Mouse (Mus musculus) spleen, adult 2 months (tissue): Measurements from ENCODE around the gene Mtmr12. TPM values are rescaled to one million over a fixed set of nuclear protein-coding genes. Genes with fewer than 3 reads are reported as not detected.

Experiments
- DNase-seq, 2 experiments: peaks; one replicate each; pipeline versions ENCODE4 v3.0.0 to v3.0.0-alpha.2; 2012 to 2021; ENCODE audit warnings: low spot score in 2 of 2, low read depth in 1 of 2
- H3K27ac ChIP-seq: fragments of 200-500 bp; 2 replicates; pipeline ENCODE4 v1.5.1; 2012; ENCODE audit warnings: low read length, inconsistent platforms; ENCODE audit not compliant: insufficient read depth
- H3K27me3 ChIP-seq: fragments of 200-500 bp; 2 replicates; pipeline ENCODE4 v1.6.1; 2012; ENCODE audit warnings: mild to moderate bottlenecking, moderate library complexity, low read length, inconsistent platforms; ENCODE audit not compliant: control insufficient read depth, insufficient read depth
- H3K36me3 ChIP-seq: fragments of 200-500 bp; 2 replicates; pipeline ENCODE4 v1.6.1; 2012; ENCODE audit warnings: mild to moderate bottlenecking, low read length, inconsistent platforms; ENCODE audit not compliant: control insufficient read depth, insufficient read depth
- H3K4me1 ChIP-seq: fragments of 200-500 bp; 2 replicates; pipeline ENCODE4 v1.6.1; 2011; ENCODE audit warnings: inconsistent platforms; ENCODE audit not compliant: control insufficient read depth, insufficient read depth, insufficient read length
- H3K4me3 ChIP-seq: fragments of 200-500 bp; 2 replicates; pipeline ENCODE4 v1.5.1; 2011; ENCODE audit warnings: mild to moderate bottlenecking, inconsistent platforms; ENCODE audit not compliant: insufficient read depth, insufficient read length; ENCODE audit errors: extremely low read depth
- CTCF ChIP-seq: fragments of 200-500 bp; IDR thresholded peaks from 2 replicates; pipeline ENCODE4 v1.5.1; 2011; ENCODE audit warnings: mild to moderate bottlenecking, inconsistent platforms; ENCODE audit not compliant: insufficient read depth, insufficient read length, insufficient replicate concordance; ENCODE audit errors: extremely low read depth
- POLR2A ChIP-seq: fragments of 200-500 bp; IDR thresholded peaks from 2 replicates; pipeline ENCODE4 v1.6.1; 2011; ENCODE audit warnings: low read depth, low read length, inconsistent platforms
- WGBS: fragments of 180-500 bp; shearing (Covaris S2); methylation state at CpG from one replicate; pipeline ENCODE4 v1.1.7; 2018; 5-methylcytosine and 5-hydroxymethylcytosine counted together
- polyA plus RNA-seq: library from polyadenylated mRNA; depleted of rRNA; stranded (reverse); fragments of >200 nt; gene quantifications from 2 replicates; pipeline ENCODE4 v1.2.3, GENCODE M21; 2012

The Mtmr12 gene
- polyA plus RNA-seq, 1 experiment: 17.7 TPM

DNA sequence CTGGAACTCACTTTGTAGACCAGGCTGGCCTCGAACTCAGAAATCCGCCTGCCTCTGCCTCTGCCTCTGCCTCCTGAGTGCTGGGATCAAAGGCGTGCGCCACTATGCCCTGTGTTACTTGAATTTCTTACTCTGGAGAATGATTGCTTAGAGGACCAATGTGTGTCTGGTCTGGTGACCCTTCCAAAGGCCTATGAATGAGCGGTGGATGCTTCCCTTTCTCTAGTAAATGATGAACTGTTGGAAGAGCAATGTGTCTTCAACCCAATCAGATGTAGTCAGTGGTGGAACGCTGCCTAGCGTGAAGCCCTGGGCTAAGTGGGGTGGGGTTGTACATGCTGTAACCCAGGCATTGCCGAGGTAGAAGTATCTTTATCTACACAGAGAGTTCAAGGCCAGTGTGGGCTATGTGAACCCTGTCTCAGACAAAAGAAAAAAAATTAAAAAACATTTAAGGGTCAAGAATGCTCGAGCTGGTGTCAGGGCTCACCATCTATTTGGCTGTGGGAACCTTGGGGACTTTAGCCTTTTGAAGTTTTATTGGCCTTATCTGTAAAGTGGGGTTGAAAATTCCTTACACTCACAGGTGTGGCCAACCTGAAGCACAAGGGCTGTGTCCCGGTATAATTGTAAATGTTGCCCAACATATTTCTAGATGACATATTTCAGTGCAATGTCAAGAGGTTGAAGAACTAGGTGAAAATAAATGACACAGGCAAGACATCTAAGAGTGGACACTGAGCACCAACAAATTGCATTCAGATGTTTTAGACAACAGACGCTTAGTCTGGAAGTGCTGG, 14.0 kb downstream of the Mtmr12 start:
- Histone ChIP-seq H3K4me3 (no peak overlapping the region), H3K27ac (no peak overlapping the region), H3K27me3 (no peaks in the 10 kb centered on the region), H3K36me3 (no peaks in the 10 kb centered on the region), H3K4me1 (peaks cover 16% of the 10 kb centered on the region; the same call in 1 of the 2 replicates)
- no peak for DNase-seq
- TF ChIP-seq CTCF (no peak), POLR2A (no peak)
- 88% methylated on average over 11 of the region's 11 CpGs for WGBS

DNA sequence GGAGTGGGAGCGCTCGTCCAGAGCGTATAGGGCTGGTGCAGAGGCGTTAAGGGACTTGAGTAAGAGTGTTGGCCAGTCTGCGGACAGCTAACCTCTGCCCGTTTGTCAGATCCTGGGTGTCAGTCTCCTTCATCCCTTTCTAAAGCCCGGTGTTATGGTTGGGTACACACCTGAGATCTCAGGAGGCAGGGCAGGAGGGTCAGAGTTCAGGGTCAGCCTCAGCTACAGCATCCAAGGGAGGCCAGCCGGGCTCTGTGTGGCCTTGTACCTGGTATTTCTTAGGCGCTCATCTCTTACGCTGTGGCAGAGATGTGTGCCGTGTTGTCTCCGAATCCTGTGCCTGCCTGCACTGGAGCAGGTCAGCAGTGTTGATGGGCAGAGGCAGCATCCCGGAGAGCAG, 16.3 kb downstream of the Mtmr12 start:
- no peak for DNase-seq
- H3K4me3 ChIP-seq: no peak overlapping the region
- no peaks in the 10 kb centered on the region for H3K36me3 ChIP-seq
- no peaks in the 10 kb centered on the region for H3K27me3 ChIP-seq
- 93% methylated on average over 13 of the region's 13 CpGs for WGBS
- TF ChIP-seq CTCF (no peak), POLR2A (no peak)
- peaks cover 18% of the 10 kb centered on the region; the same call in 1 of the 2 replicates for H3K4me1 ChIP-seq
- H3K27ac ChIP-seq: no peak overlapping the region

DNA sequence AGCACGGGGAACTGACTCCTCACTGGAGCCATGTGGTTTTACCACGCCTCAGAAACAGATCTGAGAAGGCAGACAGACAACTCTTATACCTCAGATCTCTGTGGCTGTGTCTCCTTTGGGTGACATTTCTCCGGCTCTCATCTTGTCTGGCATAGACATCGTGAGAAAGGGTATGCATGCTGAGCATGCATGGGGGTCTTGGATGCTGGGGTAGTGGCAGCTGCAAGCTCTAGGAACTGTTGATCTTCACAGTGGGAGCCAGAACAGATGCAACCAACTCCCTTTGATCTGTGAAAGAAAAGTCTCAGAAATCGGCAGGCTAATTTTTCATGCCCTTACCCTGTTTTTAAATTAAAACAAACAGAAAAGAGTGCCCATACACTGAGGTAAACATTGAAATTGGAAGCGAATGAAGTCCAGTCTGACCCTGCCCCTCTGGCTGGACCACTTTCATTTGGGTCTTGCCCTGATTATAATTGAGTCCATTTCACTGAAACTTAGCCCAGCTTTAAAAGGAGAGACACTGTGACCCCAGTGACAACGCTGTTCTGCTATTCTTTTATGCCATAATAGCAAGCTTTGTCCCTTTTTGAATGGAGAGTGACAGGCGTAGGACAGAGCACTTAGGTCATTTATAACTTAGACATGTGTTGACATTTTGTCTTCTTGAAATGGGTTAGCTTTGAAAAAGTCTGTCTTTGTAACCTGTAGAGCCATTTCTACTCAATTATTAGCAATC, 17.9 kb downstream of the Mtmr12 start:
- Histone ChIP-seq H3K4me3 (no peak overlapping the region), H3K27ac (no peak overlapping the region), H3K27me3 (no peaks in the 10 kb centered on the region), H3K4me1 (peaks cover 12% of the 10 kb centered on the region; the same call in 1 of the 2 replicates), H3K36me3 (no peaks in the 10 kb centered on the region)
- TF ChIP-seq POLR2A: no peak
- TF ChIP-seq CTCF: no peak
- no peak for DNase-seq
- 70% methylated on average over 8 of the region's 8 CpGs for WGBS

DNA sequence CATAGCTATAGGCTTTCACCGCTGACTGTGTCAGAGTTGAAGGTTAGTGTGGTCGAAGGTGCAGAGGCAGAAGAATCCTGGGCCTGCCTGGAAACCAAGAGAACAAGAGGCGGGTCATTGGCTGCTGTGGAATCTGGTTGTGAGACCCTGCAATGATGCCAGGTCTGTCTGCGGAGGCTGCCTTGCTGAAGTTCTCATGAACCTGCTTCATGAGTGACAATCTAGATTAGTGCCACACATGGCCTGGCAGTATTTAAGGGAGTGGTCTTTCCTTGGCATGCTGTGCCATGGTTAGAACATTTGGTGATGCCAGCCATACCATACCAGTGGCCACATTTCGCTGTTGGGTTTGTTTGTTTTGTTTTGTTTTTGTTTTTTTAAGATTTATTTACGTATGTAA, 18.6 kb downstream of the Mtmr12 start:
- no peaks in the 10 kb centered on the region for H3K36me3 ChIP-seq
- peaks cover 12% of the 10 kb centered on the region; the same call in 1 of the 2 replicates for H3K4me1 ChIP-seq

DNA sequence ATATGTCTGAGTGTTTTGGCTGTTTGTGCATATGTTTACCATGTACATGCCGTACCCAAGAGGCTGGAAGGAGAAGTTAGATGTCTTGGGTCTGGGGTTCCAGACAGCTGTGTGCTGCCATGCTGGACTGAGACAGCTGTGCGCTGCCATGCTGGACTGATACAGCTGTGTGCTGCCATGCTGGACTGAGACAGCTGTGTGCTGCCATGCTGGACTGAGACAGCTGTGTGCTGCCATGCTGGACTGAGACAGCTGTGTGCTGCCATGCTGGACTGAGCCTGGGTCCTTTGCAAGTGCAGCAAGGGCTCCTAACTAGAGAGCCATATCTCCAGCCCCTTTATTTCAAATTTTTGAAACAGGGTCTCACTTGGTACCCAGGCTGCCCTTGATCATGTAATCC, 19.4 kb downstream of the Mtmr12 start:
- Histone ChIP-seq H3K27ac (no peak overlapping the region), H3K4me3 (no peak overlapping the region), H3K27me3 (no peaks in the 10 kb centered on the region), H3K36me3 (no peaks in the 10 kb centered on the region), H3K4me1 (peaks cover 12% of the 10 kb centered on the region; the same call in 1 of the 2 replicates)
- WGBS: 56% methylated on average over 2 of the region's 2 CpGs
- DNase-seq: no peak
- no peak for TF ChIP-seq POLR2A
- no peak for TF ChIP-seq CTCF

More for the DNA sequence above, 18.6 kb downstream of the Mtmr12 start:
- H3K27me3 ChIP-seq: no peaks in the 10 kb centered on the region
- WGBS: 92% methylated on average over 6 of the region's 6 CpGs
- no peak overlapping the region for H3K27ac ChIP-seq
- DNase-seq: no peak
- TF ChIP-seq CTCF (no peak), POLR2A (no peak)
- H3K4me3 ChIP-seq: no peak overlapping the region

DNA sequence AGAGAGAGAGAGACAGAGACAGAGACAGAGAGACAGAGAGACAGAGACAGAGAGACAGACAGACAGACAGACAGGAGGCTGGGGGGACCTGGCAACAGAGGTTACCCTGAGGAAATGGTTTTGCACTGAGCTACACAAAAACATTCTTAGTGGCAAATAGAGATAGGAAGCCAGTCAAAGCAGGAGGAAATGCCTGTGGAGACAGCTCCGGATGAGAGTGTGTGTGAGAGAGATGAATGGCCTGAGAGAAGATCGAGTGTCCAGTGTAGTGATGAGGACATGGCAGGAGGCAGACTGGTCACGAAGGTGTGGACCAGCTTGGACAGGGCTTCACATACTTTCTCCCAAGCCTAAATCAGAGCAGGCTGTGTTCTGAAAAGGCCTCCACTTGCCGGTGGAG, 20.2 kb downstream of the Mtmr12 start:
- peaks cover 12% of the 10 kb centered on the region; the same call in 1 of the 2 replicates for H3K4me1 ChIP-seq
- no peak overlapping the region for H3K27ac ChIP-seq
- H3K4me3 ChIP-seq: no peak overlapping the region
- no peak for DNase-seq
- no peak for TF ChIP-seq CTCF
- TF ChIP-seq POLR2A: no peak
- H3K36me3 ChIP-seq: no peaks in the 10 kb centered on the region
- no peaks in the 10 kb centered on the region for H3K27me3 ChIP-seq
- 27% methylated on average over 4 of the region's 4 CpGs for WGBS
